8 mouse cellular contexts compared by ENCODE assay signal in the genomic region with DNA sequence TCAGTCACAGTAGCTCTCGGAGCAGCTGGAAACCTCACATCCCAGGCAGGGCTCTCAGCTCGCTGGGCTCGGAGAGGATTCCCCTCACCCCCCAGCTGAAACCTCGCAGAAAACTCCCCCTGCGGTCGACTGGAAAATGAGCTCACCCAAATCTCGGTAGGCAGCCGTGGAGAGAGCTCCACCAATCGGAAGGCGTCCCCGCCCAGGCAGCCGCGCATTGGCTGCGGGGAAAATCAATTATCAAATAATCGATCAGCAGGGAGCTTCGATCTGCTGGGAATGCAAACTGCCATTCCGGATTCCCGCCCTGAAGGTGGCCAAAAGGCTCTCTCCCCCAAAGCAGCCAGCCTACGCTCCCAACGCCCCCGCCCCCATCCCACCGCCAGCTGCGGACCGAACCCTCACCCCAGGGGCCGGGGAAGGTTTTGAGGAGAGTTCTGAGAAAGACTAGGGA. TPM values are rescaled to one million over a fixed set of nuclear protein-coding genes. Genes with fewer than 3 reads are reported as not detected.
DNase-seq lines count a peak whose midpoint lies in the region; ATAC-seq and TF ChIP-seq lines count a peak whose summit lies in the region.

No protein-coding gene starts in this region.

- H3K4me2 ChIP-seq in forebrain, embryonic 15.5 days (replicated peaks) = peak overlapping the region; percentile 98
- H3K4me2 ChIP-seq in neural tube, embryonic 15.5 days = peak overlapping the region; percentile 87

- peaks cover 30% of the 10 kb centered on the region for H3K27me3 ChIP-seq in ES-Bruce4 (ENCODE audit: control insufficient read depth, insufficient read depth, low read length, poor library complexity, severe bottlenecking)
- H3K27me3 ChIP-seq in forebrain, embryonic 15.5 days = peaks cover 35% of the 10 kb centered on the region
- no peaks in the 10 kb centered on the region for H3K27me3 ChIP-seq in neural tube, embryonic 15.5 days (replicated peaks)

- TF ChIP-seq CTCF in ES-Bruce4 (IDR thresholded peaks at IDR 0.05; ENCODE audit: low read depth, low read length) = no peak

- DNase-seq in heart, postnatal 14 days = peak; percentile 91 to 92
- peak; percentile 81 to 86 for DNase-seq in layer of hippocampus, adult 18-20 months (ENCODE audit: low spot score in 2 of 2)
- peak; percentile 92 to 94 for DNase-seq in lung, adult 18-20 months
- peak; percentile 89 for DNase-seq in testis, postnatal 10 days (ENCODE audit: low spot score)

- peak overlapping the region; percentile 70 for H3K9ac ChIP-seq in ES-Bruce4 (ENCODE audit: low read depth, poor library complexity, severe bottlenecking)
- peak overlapping the region; percentile 89 for H3K9ac ChIP-seq in forebrain, embryonic 15.5 days (replicated peaks)
- H3K9ac ChIP-seq in neural tube, embryonic 15.5 days (replicated peaks) = peak overlapping the region; percentile 97

- TF ChIP-seq POLR2A in ES-Bruce4 (IDR thresholded peaks at IDR 0.05; ENCODE audit: insufficient read depth, low read length) = no peak

- H3K27ac ChIP-seq in ES-Bruce4 (ENCODE audit: insufficient read depth, low read length) = no peak overlapping the region
- peak overlapping the region; percentile 97 for H3K27ac ChIP-seq in forebrain, embryonic 15.5 days (replicated peaks)
- peak overlapping the region; percentile 100 for H3K27ac ChIP-seq in neural tube, embryonic 15.5 days (replicated peaks)

- no peaks in the 10 kb centered on the region for H3K9me3 ChIP-seq in ES-Bruce4 (replicated peaks; ENCODE audit: control insufficient read depth, insufficient read depth, low read length, poor library complexity, severe bottlenecking)
- no peaks in the 10 kb centered on the region for H3K9me3 ChIP-seq in forebrain, embryonic 15.5 days
- no peaks in the 10 kb centered on the region for H3K9me3 ChIP-seq in neural tube, embryonic 15.5 days (replicated peaks)

- WGBS in forebrain, embryonic 15.5 days = under 1% methylated on average over 25 of the region's 25 CpGs
- WGBS in neural tube, embryonic 15.5 days = under 1% methylated on average over 25 of the region's 25 CpGs

- no peaks in the 10 kb centered on the region for H3K4me1 ChIP-seq in ES-Bruce4 (ENCODE audit: control insufficient read depth, insufficient read depth, low read length)
- H3K4me1 ChIP-seq in forebrain, embryonic 15.5 days = peaks cover 37% of the 10 kb centered on the region
- peaks cover 18% of the 10 kb centered on the region for H3K4me1 ChIP-seq in neural tube, embryonic 15.5 days

- TF ChIP-seq EP300 in ES-Bruce4 (IDR thresholded peaks at IDR 0.05; ENCODE audit: insufficient read depth, low read depth, low read length) = no peak

- peak overlapping the region; percentile 57 for H3K4me3 ChIP-seq in ES-Bruce4 (ENCODE audit: low read depth, low read length)
- peak overlapping the region; percentile 78 for H3K4me3 ChIP-seq in forebrain, embryonic 15.5 days
- H3K4me3 ChIP-seq in neural tube, embryonic 15.5 days (replicated peaks) = peak overlapping the region; percentile 73

- H3K36me3 ChIP-seq in ES-Bruce4 (ENCODE audit: control insufficient read depth, insufficient read depth, low read length, poor library complexity, severe bottlenecking) = no peaks in the 10 kb centered on the region
- no peaks in the 10 kb centered on the region for H3K36me3 ChIP-seq in forebrain, embryonic 15.5 days
- H3K36me3 ChIP-seq in neural tube, embryonic 15.5 days = no peaks in the 10 kb centered on the region

- intact Hi-C loops in heart, postnatal 14 days (cut with DNase I) = loop anchor here (5.0 to 10.0 kb wide), 2 partner anchors 198 to 1556 kb away; no protein-coding TSS in a partner anchor

- peak; percentile 86 for ATAC-seq in cerebellum, adult (ENCODE audit: insufficient number of reproducible peaks, low FRiP score, low TSS enrichment)
- peak; percentile 91 for ATAC-seq in forebrain, embryonic 15.5 days (replicated peaks)
- ATAC-seq in neural tube, embryonic 15.5 days (ENCODE audit: low FRiP score) = peak; percentile 90

RNA-seq across cellular contexts. Expression of gene Meis1, which starts 1.6 kb away (rescaled TPM):
- polyA plus RNA-seq in ES-Bruce4 (2011; ENCODE audit: insufficient read depth, insufficient read length, low read depth, missing spikeins) = 2.1 and 2.3 TPM in 2 replicates
- polyA plus RNA-seq in forebrain, embryonic 15.5 days (2015; fragmentation: Nextera tagmentation; extraction: Ambion mirVana) = 29.4 and 29.7 TPM in 2 replicates
- 10 to 100 TPM; 30.1 to 33.9 TPM for total RNA-seq in heart, postnatal 14 days (2021)
- total RNA-seq in layer of hippocampus, adult 18-20 months (2021) = 1 to 10 TPM; 2.1 to 2.2 TPM
- 156 and 166 TPM in 2 replicates for polyA plus RNA-seq in neural tube, embryonic 15.5 days (2015; fragmentation: Nextera tagmentation; extraction: Ambion mirVana)
